Mouse (Mus musculus) Muller cell, postnatal 12 days (primary cell): ENCODE results near the gene Tmbim4.
A peak's percentile ranks its signal among the peaks of the same experiment; 100 is the strongest.
"Not testable (repeated sequence)": the region's sequence is repeated elsewhere in the genome, so short reads cannot be mapped to it uniquely, and the experiment has no call there.

Experiments
- DNase-seq: peaks from one replicate; pipeline ENCODE4 v3.0.0-alpha.2; 2015; ENCODE audit errors: inconsistent ontology term

Gene Tmbim4

DNA sequence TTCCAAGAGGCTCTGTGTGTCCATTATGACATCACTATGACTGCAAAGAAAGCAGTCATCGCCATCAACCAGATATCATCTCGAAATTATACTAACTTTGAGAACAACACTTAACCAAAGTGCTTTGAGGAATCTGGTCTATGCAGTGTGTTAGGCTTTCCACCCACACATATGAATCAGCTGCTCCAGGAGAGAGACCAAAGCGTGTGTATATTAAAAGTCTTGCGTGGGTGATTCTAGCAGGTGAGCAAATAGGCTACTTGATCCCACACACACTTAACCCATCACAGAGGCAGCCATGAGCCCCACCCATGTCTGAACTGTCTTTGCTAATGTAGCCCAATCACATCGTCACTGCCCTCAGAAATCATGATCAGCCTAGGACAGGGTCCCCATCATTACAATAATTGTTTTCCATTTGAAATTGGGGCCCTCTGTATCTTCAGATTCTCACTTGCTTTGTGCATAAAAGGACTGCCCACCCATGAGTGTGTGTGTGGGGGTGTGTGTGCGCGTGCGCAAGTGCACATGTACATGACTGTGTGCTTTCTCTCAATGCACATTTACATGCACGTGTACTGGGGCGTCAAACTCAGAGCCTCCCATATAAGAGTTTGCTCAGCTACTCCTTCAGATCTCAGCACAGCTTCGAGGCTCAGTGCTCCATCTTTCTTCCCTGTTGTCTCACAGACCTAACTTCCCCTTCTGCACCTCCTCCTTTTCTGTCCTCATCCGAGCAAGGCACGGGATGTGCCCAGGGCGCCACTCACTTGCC is 4.1 kb upstream of the Tmbim4 start:
- no peak for DNase-seq

DNA sequence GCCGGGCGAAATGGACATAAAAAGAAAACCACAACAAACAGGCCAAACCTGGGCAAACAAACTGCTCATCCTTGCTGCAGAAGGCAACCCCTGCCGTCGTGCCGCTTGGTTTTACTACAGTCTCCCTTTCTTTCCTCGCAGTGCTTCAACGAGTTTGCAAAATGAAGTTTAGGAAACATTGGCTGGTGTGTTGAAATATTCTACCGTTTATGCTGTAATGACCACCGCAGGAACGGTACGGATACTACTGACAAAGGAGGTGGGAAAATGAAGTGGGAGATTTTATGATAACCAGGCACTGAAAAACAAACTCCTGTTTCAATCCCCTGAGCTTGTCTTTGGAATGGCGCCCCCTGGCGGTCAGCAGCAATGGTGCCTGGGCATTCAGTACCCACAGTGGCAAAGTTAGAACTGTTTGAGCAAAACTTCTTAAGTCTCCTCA is 592 bp downstream of the Tmbim4 start, which contains the start of gene Irak3:
Irak3 (minus strand) TSS at position 170 of the 442 bp plus-strand sequence.
- DNase-seq, result peak; percentile 79

- no peak for DNase-seq
These were observed 1.3 kb downstream of the Tmbim4 start for GRCm38 (mm10) chr10:120202467-120203250.

DNA sequence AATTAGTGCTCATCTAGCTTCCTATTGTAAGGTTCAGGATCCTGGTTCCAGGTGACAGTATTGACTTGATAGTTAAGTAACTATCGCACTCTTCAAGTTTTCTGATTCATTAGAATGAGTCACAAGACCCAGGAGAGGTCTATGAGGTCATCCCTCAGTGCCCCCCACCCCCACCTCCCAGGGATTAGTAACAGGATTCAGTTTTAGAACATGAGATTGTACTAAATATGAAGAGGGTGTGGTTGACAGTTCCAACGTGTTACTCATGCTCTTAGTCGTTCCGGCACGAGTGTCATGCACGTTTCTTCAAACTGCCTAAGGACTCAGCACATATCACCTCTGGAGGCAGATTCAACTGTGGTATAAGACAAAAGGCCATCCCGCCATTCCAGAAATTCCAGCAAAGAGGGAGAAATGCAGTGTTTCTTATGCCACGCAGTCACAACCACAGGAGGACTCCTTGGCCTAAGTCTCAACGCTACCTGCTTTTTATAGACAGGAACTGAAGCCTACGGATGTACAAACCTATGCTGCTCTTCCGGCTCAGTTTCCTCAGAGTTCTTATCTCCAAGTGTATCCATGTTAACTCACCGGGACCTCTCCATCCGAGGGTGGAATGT is 3.3 kb downstream of the Tmbim4 start:
- peak; percentile 25 for DNase-seq

GRCm38 (mm10) chr10:120208015-120208414 is 6.6 kb downstream of the Tmbim4 start:
- no peak for DNase-seq

- peak; percentile 89 for DNase-seq
These were observed 7.5 kb downstream of the Tmbim4 start for GRCm38 (mm10) chr10:120208575-120209538.

GRCm38 (mm10) chr10:120209539-120209925 is 8.1 kb downstream of the Tmbim4 start:
- peak; percentile 43 for DNase-seq

DNA sequence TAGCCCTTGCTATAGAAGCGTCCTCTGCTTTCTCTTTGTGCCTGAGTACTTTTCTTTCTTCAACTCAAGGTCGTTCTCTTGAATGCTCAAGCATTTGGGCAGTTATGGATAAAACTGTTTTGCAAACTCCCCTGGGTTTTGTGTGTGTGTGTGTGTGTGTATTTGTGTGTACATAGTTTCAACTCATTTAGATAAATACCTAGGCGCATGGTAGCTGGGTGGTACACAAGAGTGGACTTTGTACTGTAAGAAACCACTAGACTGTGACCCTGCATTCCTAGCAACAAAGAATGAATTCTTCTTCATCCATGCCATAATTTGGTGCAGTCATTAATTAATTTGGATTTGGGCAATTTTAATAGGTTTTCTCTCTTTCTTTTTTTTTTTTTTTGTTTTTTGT is 8.7 kb downstream of the Tmbim4 start:
- DNase-seq, result peak; percentile 76

DNA sequence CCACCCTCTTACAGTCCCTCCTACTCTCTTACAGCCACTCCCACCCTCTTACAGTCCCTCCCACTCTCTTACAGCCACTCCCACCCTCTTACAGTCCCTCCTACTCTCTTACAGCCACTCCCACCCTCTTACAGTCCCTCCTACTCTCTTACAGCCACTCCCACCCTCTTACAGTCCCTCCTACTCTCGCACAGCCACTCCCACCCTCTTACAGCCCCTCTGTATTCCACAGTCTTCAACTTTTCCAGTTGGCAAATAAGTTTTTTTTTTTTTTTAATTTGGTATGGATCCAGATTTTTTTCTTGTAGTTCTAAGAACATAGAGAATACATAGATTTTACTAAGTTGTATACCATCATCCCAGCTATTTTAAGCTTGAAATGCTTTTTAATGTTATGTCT is 15.7 kb downstream of the Tmbim4 start:
- not testable (repeated sequence) for DNase-seq

- DNase-seq, result no peak
These were observed 17.6 kb downstream of the Tmbim4 start for GRCm38 (mm10) chr10:120218996-120219395.

- no peak for DNase-seq
These were observed 18.4 kb downstream of the Tmbim4 start for GRCm38 (mm10) chr10:120219578-120220359.

DNA sequence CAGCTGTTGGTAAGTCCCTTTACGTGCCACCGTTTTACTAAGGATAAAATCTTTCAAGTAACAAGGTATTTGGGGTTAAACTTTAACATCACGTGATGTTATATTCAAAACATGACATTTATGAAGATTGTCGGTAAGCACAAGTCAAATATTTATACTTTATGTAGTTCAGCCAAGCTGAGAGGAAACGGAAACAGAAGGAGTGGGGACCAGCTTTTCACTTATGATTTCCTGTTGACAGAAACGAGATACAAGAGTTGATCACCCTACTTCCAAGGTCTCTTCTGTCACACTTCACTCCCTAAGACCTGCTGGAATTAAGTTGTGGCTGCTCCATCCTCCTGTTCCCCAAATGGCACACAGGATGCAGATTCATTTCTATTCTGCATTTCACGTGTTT is 19.4 kb downstream of the Tmbim4 start:
- no peak for DNase-seq

DNA sequence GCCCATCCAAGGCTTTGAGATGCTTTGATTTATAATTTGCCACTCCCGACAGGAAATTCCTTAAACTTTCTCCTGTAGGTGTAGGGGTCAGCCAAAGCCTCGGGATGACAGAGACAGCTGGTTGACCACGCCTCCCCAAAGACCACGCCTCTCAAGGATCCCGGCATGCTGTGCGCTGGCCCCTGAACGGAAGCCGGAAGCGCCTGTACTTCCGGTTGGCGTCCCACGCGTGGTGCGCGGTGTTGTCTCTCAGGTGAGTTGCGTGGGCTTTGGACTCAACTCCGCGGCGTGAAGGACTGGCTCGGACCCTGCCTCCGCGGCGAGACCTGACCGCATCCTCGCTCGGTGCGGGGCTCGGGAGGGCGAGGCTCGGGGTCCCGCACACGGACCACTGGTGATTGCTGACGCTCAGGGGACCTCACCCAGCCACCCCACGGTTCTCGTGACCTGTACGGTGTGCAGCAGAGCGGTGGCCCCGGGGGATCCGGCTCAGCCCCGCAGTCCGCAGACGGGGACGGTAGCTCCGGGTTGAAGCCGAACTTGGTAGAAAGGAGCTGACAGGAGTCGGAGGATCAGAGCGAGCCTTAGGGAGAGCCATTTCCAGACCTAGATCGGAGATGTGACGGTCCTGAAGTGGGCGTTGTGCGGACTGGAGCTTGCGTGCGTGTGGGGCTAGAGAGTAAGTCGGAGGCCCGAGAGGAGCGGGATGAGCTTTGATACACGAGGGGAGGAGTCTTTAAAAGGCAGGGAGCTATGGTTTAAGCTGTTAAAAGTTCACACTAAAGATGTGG is 25.7 kb downstream of the Tmbim4 start, which contains the start of gene Llph:
Llph (plus strand) TSS at position 200 of the 791 bp plus-strand sequence.
- DNase-seq, result peak; percentile 93

DNA sequence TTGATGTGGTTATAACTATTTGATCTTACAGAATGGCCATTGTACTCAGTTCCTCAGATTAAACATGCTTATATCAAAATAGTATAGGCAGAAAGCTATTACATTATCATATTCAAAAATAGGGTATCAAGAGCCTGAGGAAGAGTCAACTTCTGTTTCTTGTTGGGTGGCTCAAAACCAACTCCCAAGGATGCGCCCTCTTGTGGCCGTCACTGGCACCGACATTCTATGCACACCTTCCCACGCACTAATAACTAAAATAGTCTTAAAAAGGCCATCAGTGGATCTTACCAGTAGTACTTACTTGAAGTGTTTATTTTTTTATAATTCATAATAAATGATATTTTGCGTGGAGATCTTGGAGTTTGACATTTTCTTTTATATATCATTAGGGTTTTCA is 30.3 kb downstream of the Tmbim4 start:
- DNase-seq, result peak; percentile 37

- peak; percentile 53 for DNase-seq
These were observed 32.4 kb downstream of the Tmbim4 start for GRCm38 (mm10) chr10:120233655-120234367.

DNA sequence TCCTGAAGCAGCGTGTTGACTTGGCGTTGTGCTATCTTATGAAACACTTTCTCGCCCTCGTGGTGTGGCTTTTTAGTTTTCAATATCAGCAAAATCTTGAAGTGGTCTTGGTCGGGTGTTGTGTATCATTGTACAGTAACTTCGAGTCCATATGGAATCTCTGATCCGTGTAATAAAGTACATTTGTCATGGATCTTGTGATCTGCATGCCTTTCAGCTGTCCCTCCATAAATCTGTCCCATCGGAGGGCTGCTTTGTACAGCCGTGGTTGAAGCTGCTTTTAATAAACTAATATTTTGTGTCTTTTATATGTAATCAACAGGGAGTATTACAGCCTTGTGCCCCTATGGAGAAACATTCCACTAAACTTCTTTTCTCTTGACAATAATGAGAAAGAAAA is 35.5 kb downstream of the Tmbim4 start:
- no peak for DNase-seq

DNA sequence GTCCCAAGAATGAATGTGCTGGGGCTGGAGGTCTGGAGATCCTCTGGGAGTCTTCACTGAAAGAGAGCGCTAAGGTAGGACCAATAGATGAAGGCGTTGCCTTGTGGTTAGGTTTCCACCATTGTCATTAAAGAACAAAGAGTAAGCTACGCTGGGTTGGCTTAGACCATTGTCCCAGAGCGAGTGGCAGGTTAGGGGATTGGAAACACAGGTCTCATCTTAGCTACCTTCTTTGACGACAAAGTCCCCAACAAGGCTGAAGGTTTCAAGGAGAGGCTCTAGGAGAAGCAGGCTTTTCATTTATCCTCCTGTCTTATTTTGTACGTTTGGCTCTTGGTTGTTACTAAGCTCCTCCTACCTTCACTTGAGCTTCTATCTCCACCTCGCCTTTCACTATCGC is 36.9 kb downstream of the Tmbim4 start:
- no peak for DNase-seq

- DNase-seq, result no peak
These were observed 38.1 kb downstream of the Tmbim4 start for GRCm38 (mm10) chr10:120239476-120239875.

DNA sequence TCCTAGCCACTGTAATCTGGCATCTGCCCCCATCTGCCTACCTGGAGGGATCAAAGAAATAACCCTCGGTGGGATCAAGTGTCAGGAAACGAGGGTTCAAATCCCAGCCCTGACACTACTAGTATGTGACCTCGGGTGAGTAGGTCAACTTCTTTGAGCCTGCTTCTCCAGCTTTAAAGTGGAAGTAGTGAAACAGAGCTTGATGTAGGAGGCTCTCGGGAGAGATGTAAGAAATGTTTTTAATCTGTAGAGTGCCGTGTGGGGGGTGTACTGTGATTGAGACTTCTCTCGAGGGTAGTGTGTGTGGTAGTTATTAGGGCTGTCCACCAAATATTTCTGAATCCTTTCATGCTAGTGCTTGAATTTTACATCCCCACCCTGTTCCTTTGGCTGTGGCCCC is 41.0 kb downstream of the Tmbim4 start:
- DNase-seq, result no peak
